Mouse (Mus musculus): Measurements from ENCODE around the gene Csnk2b. TPM values are rescaled to one million over a fixed set of nuclear protein-coding genes. Genes with fewer than 3 reads are reported as not detected.

Gene Csnk2b
- polyA plus RNA-seq, 1 experiment from 2014 or later: 131 TPM

- Histone ChIP-seq H3K4me1 (ENCODE audit: insufficient read depth) (peaks cover under 1% of the 10 kb centered on the region; the same call in 1 of the 2 replicates), H3K36me3 (replicated peaks; ENCODE audit: insufficient read depth, low read length) (peaks cover 72% of the 10 kb centered on the region), H3K27me3 (ENCODE audit: insufficient read depth, low read length) (no peaks in the 10 kb centered on the region), H3K9me3 (ENCODE audit: low read length) (no peaks in the 10 kb centered on the region), H3K9ac (replicated peaks) (no peak overlapping the region), H3K4me2 (ENCODE audit: low read depth, low read length) (no peak overlapping the region), H3K27ac (ENCODE audit: low read depth) (no peak overlapping the region), H3K4me3 (ENCODE audit: low read depth, low read length) (no peak overlapping the region)
- 91% methylated on average over 12 of the region's 12 CpGs for WGBS (ENCODE audit: insufficient replicate concordance)
- TF ChIP-seq CTCF (IDR thresholded peaks at IDR 0.05; ENCODE audit: low read depth) (no peak), EP300 (IDR thresholded peaks at IDR 0.05; ENCODE audit: low read depth) (no peak)
- no peak for DNase-seq
- ATAC-seq: no peak
These were observed 24.6 kb downstream of the Csnk2b start for GRCm38 (mm10) chr17:35097164-35097655.

- no peak for TF ChIP-seq EP300 (IDR thresholded peaks at IDR 0.05; ENCODE audit: low read depth)
- TF ChIP-seq CTCF (IDR thresholded peaks at IDR 0.05; ENCODE audit: low read depth): no peak
- Histone ChIP-seq H3K27ac (ENCODE audit: low read depth) (no peak overlapping the region), H3K4me3 (ENCODE audit: low read depth, low read length) (no peak overlapping the region), H3K9ac (replicated peaks) (no peak overlapping the region), H3K4me1 (ENCODE audit: insufficient read depth) (no peaks in the 10 kb centered on the region), H3K4me2 (ENCODE audit: low read depth, low read length) (no peak overlapping the region), H3K9me3 (ENCODE audit: low read length) (no peaks in the 10 kb centered on the region), H3K36me3 (replicated peaks; ENCODE audit: insufficient read depth, low read length) (peaks cover 71% of the 10 kb centered on the region), H3K27me3 (ENCODE audit: insufficient read depth, low read length) (no peaks in the 10 kb centered on the region)
- ATAC-seq: no peak
- 94% methylated on average over 12 of the region's 12 CpGs for WGBS (ENCODE audit: insufficient replicate concordance)
- no peak for DNase-seq
These were observed 25.3 kb downstream of the Csnk2b start for GRCm38 (mm10) chr17:35096597-35096996.

GRCm38 (mm10) chr17:35094475-35095365, 27.1 kb downstream of the Csnk2b start:
- Histone ChIP-seq H3K4me3 (ENCODE audit: low read depth, low read length) (no peak overlapping the region), H3K9ac (replicated peaks) (no peak overlapping the region), H3K27me3 (ENCODE audit: insufficient read depth, low read length) (no peaks in the 10 kb centered on the region), H3K9me3 (ENCODE audit: low read length) (no peaks in the 10 kb centered on the region), H3K27ac (ENCODE audit: low read depth) (no peak overlapping the region), H3K4me1 (ENCODE audit: insufficient read depth) (peaks cover 10% of the 10 kb centered on the region), H3K36me3 (replicated peaks; ENCODE audit: insufficient read depth, low read length) (peaks cover 62% of the 10 kb centered on the region), H3K4me2 (ENCODE audit: low read depth, low read length) (no peak overlapping the region)
- ATAC-seq: no peak
- no peak for DNase-seq
- TF ChIP-seq CTCF (IDR thresholded peaks at IDR 0.05; ENCODE audit: low read depth): no peak
- no peak for TF ChIP-seq EP300 (IDR thresholded peaks at IDR 0.05; ENCODE audit: low read depth)
- WGBS (ENCODE audit: insufficient replicate concordance): 83% methylated on average over 15 of the region's 15 CpGs

GRCm38 (mm10) chr17:35092403-35093198, 29.3 kb downstream of the Csnk2b start:
- no peak overlapping the region for H3K4me2 ChIP-seq (ENCODE audit: low read depth, low read length)
- no peaks in the 10 kb centered on the region for H3K9me3 ChIP-seq (ENCODE audit: low read length)
- ATAC-seq (no peak), DNase-seq (no peak)
- peaks cover 10% of the 10 kb centered on the region for H3K4me1 ChIP-seq (ENCODE audit: insufficient read depth)
- H3K27me3 ChIP-seq (ENCODE audit: insufficient read depth, low read length): no peaks in the 10 kb centered on the region
- peaks cover 47% of the 10 kb centered on the region for H3K36me3 ChIP-seq (replicated peaks; ENCODE audit: insufficient read depth, low read length)
- no peak overlapping the region for H3K27ac ChIP-seq (ENCODE audit: low read depth)
- TF ChIP-seq EP300 (IDR thresholded peaks at IDR 0.05; ENCODE audit: low read depth) (no peak), CTCF (IDR thresholded peaks at IDR 0.05; ENCODE audit: low read depth) (no peak)
- H3K9ac ChIP-seq (replicated peaks): no peak overlapping the region
- 84% methylated on average over 14 of the region's 14 CpGs for WGBS (ENCODE audit: insufficient replicate concordance)
- no peak overlapping the region for H3K4me3 ChIP-seq (ENCODE audit: low read depth, low read length)

- Histone ChIP-seq H3K4me3 (ENCODE audit: low read depth, low read length) (peak overlapping the region; percentile 73), H3K36me3 (replicated peaks; ENCODE audit: insufficient read depth, low read length) (peaks cover 30% of the 10 kb centered on the region), H3K9me3 (ENCODE audit: low read length) (no peaks in the 10 kb centered on the region), H3K9ac (replicated peaks) (peak overlapping the region; percentile 90), H3K4me1 (ENCODE audit: insufficient read depth) (peaks cover 13% of the 10 kb centered on the region), H3K27me3 (ENCODE audit: insufficient read depth, low read length) (no peaks in the 10 kb centered on the region), H3K4me2 (ENCODE audit: low read depth, low read length) (peak overlapping the region; percentile 87), H3K27ac (ENCODE audit: low read depth) (peak overlapping the region; percentile 96)
- DNase-seq (peak; percentile 51), ATAC-seq (peak; percentile 41)
- TF ChIP-seq CTCF (IDR thresholded peaks at IDR 0.05; ENCODE audit: low read depth): no peak
- TF ChIP-seq EP300 (IDR thresholded peaks at IDR 0.05; ENCODE audit: low read depth): peak; percentile 88
- WGBS (ENCODE audit: insufficient replicate concordance): 56% methylated on average over 8 of the region's 8 CpGs
These were observed 31.5 kb downstream of the Csnk2b start for GRCm38 (mm10) chr17:35090166-35090932.

Measured in liver, postnatal 0 days (tissue).